Mouse (Mus musculus) liver, adult 2 months (tissue): ENCODE data around the gene Babam2. TPM values are rescaled to one million over a fixed set of nuclear protein-coding genes. Genes with fewer than 3 reads are reported as not detected.

Experiments
- DNase-seq: peaks from one replicate; pipeline ENCODE4 v3.0.0-alpha.2; 2011; ENCODE audit warnings: low read depth, low spot score; ENCODE audit errors: extremely low read depth
- H3K27ac ChIP-seq: fragments of 200-500 bp; replicated peaks from 2 replicates; pipeline ENCODE4 v1.5.1; 2012; ENCODE audit warnings: low read depth, mild to moderate bottlenecking, control low read depth, inconsistent platforms, low read length; ENCODE audit not compliant: insufficient read depth
- H3K27me3 ChIP-seq: fragments of 200-500 bp; 2 replicates; pipeline ENCODE4 v1.6.1; 2012; ENCODE audit warnings: mild to moderate bottlenecking, moderate library complexity, low read length, inconsistent platforms; ENCODE audit not compliant: control insufficient read depth, insufficient read depth
- H3K36me3 ChIP-seq: fragments of 200-500 bp; 2 replicates; pipeline ENCODE4 v1.6.1; 2012; ENCODE audit warnings: low read length, inconsistent platforms; ENCODE audit not compliant: control insufficient read depth, insufficient read depth
- H3K4me1 ChIP-seq: fragments of 200-500 bp; 2 replicates; pipeline ENCODE4 v1.6.1; 2011; ENCODE audit warnings: low read length; ENCODE audit not compliant: control insufficient read depth, insufficient read depth
- H3K4me3 ChIP-seq: fragments of 200-500 bp; 2 replicates; pipeline ENCODE4 v1.5.1; 2011; ENCODE audit warnings: low read depth, mild to moderate bottlenecking, control low read depth, low read length, moderate library complexity; ENCODE audit not compliant: insufficient read depth
- H3K79me2 ChIP-seq: fragments of 200-500 bp; 2 replicates; pipeline ENCODE4 v1.6.1; 2012; ENCODE audit warnings: inconsistent platforms, mild to moderate bottlenecking, low read length, moderate library complexity; ENCODE audit not compliant: control insufficient read depth, insufficient read depth
- H3K9ac ChIP-seq: fragments of 200-500 bp; 2 replicates; pipeline ENCODE4 v1.6.1; 2012; ENCODE audit warnings: low read depth, mild to moderate bottlenecking, control low read depth, inconsistent platforms, low read length
- CTCF ChIP-seq: fragments of 200-500 bp; IDR thresholded peaks from 2 replicates; pipeline ENCODE4 v1.5.1; 2011; ENCODE audit warnings: low read depth, low read length, control low read depth
- POLR2A ChIP-seq: fragments of 200-500 bp; IDR thresholded peaks from 2 replicates; pipeline ENCODE4 v1.6.1; 2011; ENCODE audit warnings: low read length, control low read depth; ENCODE audit not compliant: insufficient read depth; ENCODE audit errors: extremely low read depth
- WGBS: fragments of 180-500 bp; shearing (Covaris S2); methylation state at CpG from one replicate; pipeline ENCODE4 v1.1.7; 2018; 5-methylcytosine and 5-hydroxymethylcytosine counted together
- polyA plus RNA-seq: library from polyadenylated mRNA; depleted of rRNA; stranded (reverse); fragments of >200 nt; gene quantifications from 2 replicates; pipeline ENCODE4 v1.2.3, GENCODE M21; 2012
- total RNA-seq: library from RNA; depleted of rRNA; stranded (reverse); fragments of >200 nt; gene quantifications from 2 replicates; pipeline ENCODE4 v1.2.3, GENCODE M21; 2014

The Babam2 gene
- total and polyA plus RNA-seq, 2 experiments = 18.9 to 20.1 TPM

- Histone ChIP-seq H3K36me3 (no peaks in the 10 kb centered on the region; the same call in 1 of the 2 replicates), H3K79me2 (no peaks in the 10 kb centered on the region), H3K4me1 (no peaks in the 10 kb centered on the region), H3K27ac (no peak overlapping the region), H3K27me3 (no peaks in the 10 kb centered on the region), H3K9ac (no peak overlapping the region), H3K4me3 (no peak overlapping the region)
- DNase-seq = no peak
- TF ChIP-seq CTCF = no peak
- no peak for TF ChIP-seq POLR2A
- 88% methylated on average over 3 of the region's 3 CpGs for WGBS
These were observed 277.2 kb downstream of the Babam2 start for GRCm38 (mm10) chr5:31974614-31975168.

GRCm38 (mm10) chr5:31982061-31982460 lies 284.6 kb downstream of the Babam2 start:
- 85% methylated on average over 5 of the region's 5 CpGs for WGBS
- Histone ChIP-seq H3K4me1 (no peaks in the 10 kb centered on the region), H3K79me2 (no peaks in the 10 kb centered on the region), H3K36me3 (no peaks in the 10 kb centered on the region; the same call in 1 of the 2 replicates), H3K9ac (no peak overlapping the region), H3K27ac (no peak overlapping the region), H3K27me3 (no peaks in the 10 kb centered on the region), H3K4me3 (no peak overlapping the region)
- DNase-seq = no peak
- TF ChIP-seq CTCF = no peak
- no peak for TF ChIP-seq POLR2A

- H3K79me2 ChIP-seq = no peaks in the 10 kb centered on the region
- DNase-seq = no peak
- TF ChIP-seq POLR2A = no peak
- TF ChIP-seq CTCF = no peak
- H3K4me3 ChIP-seq = no peak overlapping the region
- H3K27ac ChIP-seq = no peak overlapping the region
- H3K4me1 ChIP-seq = peaks cover 8% of the 10 kb centered on the region; the same call in 1 of the 2 replicates
- no peak overlapping the region for H3K9ac ChIP-seq
- no peaks in the 10 kb centered on the region for H3K27me3 ChIP-seq
- H3K36me3 ChIP-seq = no peaks in the 10 kb centered on the region; the same call in 1 of the 2 replicates
- WGBS = 97% methylated on average over 7 of the region's 7 CpGs
These were observed 285.7 kb downstream of the Babam2 start for GRCm38 (mm10) chr5:31983161-31983560.

- Histone ChIP-seq H3K36me3 (no peaks in the 10 kb centered on the region; the same call in 1 of the 2 replicates), H3K79me2 (no peaks in the 10 kb centered on the region), H3K4me3 (no peak overlapping the region), H3K9ac (no peak overlapping the region), H3K27me3 (no peaks in the 10 kb centered on the region), H3K4me1 (peaks cover 8% of the 10 kb centered on the region; the same call in 1 of the 2 replicates), H3K27ac (no peak overlapping the region)
- 86% methylated on average over 2 of the region's 2 CpGs for WGBS
- TF ChIP-seq CTCF (no peak), POLR2A (no peak)
- no peak for DNase-seq
These were observed 286.4 kb downstream of the Babam2 start for GRCm38 (mm10) chr5:31983817-31984368.

GRCm38 (mm10) chr5:31984369-31984961 lies 287.0 kb downstream of the Babam2 start:
- Histone ChIP-seq H3K27me3 (no peaks in the 10 kb centered on the region), H3K36me3 (no peaks in the 10 kb centered on the region), H3K79me2 (no peaks in the 10 kb centered on the region), H3K4me1 (peaks cover 8% of the 10 kb centered on the region; the same call in 1 of the 2 replicates), H3K9ac (no peak overlapping the region), H3K27ac (no peak overlapping the region), H3K4me3 (no peak overlapping the region)
- no peak for TF ChIP-seq POLR2A
- no peak for TF ChIP-seq CTCF
- no peak for DNase-seq
- WGBS = 91% methylated on average over 13 of the region's 13 CpGs

- WGBS = 93% methylated on average over 2 of the region's 2 CpGs
- Histone ChIP-seq H3K4me1 (peaks cover 8% of the 10 kb centered on the region; the same call in 1 of the 2 replicates), H3K79me2 (no peaks in the 10 kb centered on the region), H3K4me3 (no peak overlapping the region), H3K9ac (no peak overlapping the region), H3K27ac (no peak overlapping the region), H3K36me3 (no peaks in the 10 kb centered on the region), H3K27me3 (no peaks in the 10 kb centered on the region)
- TF ChIP-seq POLR2A (no peak), CTCF (no peak)
- DNase-seq = no peak
These were observed 287.5 kb downstream of the Babam2 start for GRCm38 (mm10) chr5:31985021-31985420.
